Mouse (Mus musculus) stomach, embryonic 15.5 days (tissue): ENCODE data around the gene N4bp2. TPM values are rescaled to one million over a fixed set of nuclear protein-coding genes. Genes with fewer than 3 reads are reported as not detected.

ENCODE experiments used
- ATAC-seq: fragments of 200-750 bp; cut with Nextera tagmentation; 2 replicates; pipeline ENCODE4 v1.8.0; 2017; ENCODE audit warnings: low read depth, moderate number of reproducible peaks, moderate TSS enrichment; ENCODE audit not compliant: insufficient read depth, low FRiP score
- H3K27ac ChIP-seq: fragments of 300-500 bp; sonication (generic); 2 replicates; pipeline ENCODE4 v1.5.1; 2015; ENCODE audit warnings: mild to moderate bottlenecking, inconsistent platforms
- H3K27me3 ChIP-seq: fragments of 300-500 bp; sonication (generic); replicated peaks from 2 replicates; pipeline ENCODE4 v1.6.1; 2015; ENCODE audit warnings: inconsistent platforms
- H3K36me3 ChIP-seq: fragments of 300-500 bp; sonication (generic); 2 replicates; pipeline ENCODE4 v1.6.1; 2015; ENCODE audit warnings: inconsistent platforms
- H3K4me1 ChIP-seq: fragments of 300-500 bp; sonication (generic); 2 replicates; pipeline ENCODE4 v1.6.1; 2015; ENCODE audit warnings: inconsistent platforms
- H3K4me2 ChIP-seq: fragments of 300-500 bp; sonication (generic); 2 replicates; pipeline ENCODE4 v1.6.1; 2015; ENCODE audit warnings: mild to moderate bottlenecking, inconsistent platforms
- H3K4me3 ChIP-seq: fragments of 300-500 bp; sonication (generic); replicated peaks from 2 replicates; pipeline ENCODE4 v1.5.1; 2015; ENCODE audit warnings: inconsistent platforms
- H3K9ac ChIP-seq: fragments of 300-500 bp; sonication (generic); 2 replicates; pipeline ENCODE4 v1.6.1; 2015; ENCODE audit warnings: inconsistent platforms
- H3K9me3 ChIP-seq: fragments of 300-500 bp; sonication (generic); 2 replicates; pipeline ENCODE4 v1.6.1; 2016; ENCODE audit warnings: inconsistent platforms
- WGBS: fragments of 180-500 bp; shearing (Covaris S2); methylation state at CpG from one replicate; pipeline ENCODE4 v1.1.7; 2015; 5-methylcytosine and 5-hydroxymethylcytosine counted together
- polyA plus RNA-seq: library from polyadenylated mRNA; unstranded; fragments of >200 nt; fragmentation: Nextera tagmentation; extraction: Ambion mirVana; gene quantifications from 2 replicates; pipeline ENCODE4 v1.2.1, GENCODE M21; 2015

N4bp2 gene
- polyA plus RNA-seq, 1 experiment from 2014 or later: 22.4 TPM

GRCm38 (mm10) chr5:65794202-65794601, 30.9 kb downstream of the N4bp2 start:
- H3K9me3 ChIP-seq: no peaks in the 10 kb centered on the region
- H3K4me1 ChIP-seq: no peaks in the 10 kb centered on the region
- no peak overlapping the region for H3K27ac ChIP-seq
- H3K27me3 ChIP-seq: no peaks in the 10 kb centered on the region
- no peak overlapping the region for H3K4me2 ChIP-seq
- 85% methylated on average over 3 of the region's 3 CpGs for WGBS
- no peak overlapping the region for H3K9ac ChIP-seq
- ATAC-seq: no peak
- peaks cover 11% of the 10 kb centered on the region; the same call in 1 of the 2 replicates for H3K36me3 ChIP-seq
- no peak overlapping the region for H3K4me3 ChIP-seq

DNA sequence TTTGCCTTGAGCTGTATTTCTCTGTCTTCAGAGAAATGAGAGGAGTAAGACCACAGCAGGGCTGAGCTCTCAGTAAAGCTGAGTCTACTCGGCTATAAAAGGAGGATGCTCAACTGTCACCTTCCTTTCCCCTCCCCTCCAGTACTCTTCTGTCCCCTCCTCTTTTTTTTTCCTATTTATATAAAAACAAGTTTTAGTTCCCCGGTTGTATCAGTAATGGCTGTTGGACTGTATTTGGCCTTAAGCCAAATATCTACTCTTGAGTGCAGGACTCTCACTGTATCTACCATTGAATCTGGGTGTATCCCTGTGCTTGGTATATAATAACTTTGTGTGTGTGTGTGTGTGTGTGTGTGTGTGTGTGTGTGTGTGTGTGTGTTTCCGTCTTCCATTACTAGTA, 31.4 kb downstream of the N4bp2 start:
- no peak overlapping the region for H3K4me2 ChIP-seq
- no peak overlapping the region for H3K9ac ChIP-seq
- WGBS: 65% methylated on average over 3 of the region's 3 CpGs
- H3K27ac ChIP-seq: no peak overlapping the region
- H3K9me3 ChIP-seq: no peaks in the 10 kb centered on the region
- ATAC-seq: no peak
- no peak overlapping the region for H3K4me3 ChIP-seq
- H3K36me3 ChIP-seq: peaks cover 11% of the 10 kb centered on the region; the same call in 1 of the 2 replicates
- H3K4me1 ChIP-seq: no peaks in the 10 kb centered on the region
- H3K27me3 ChIP-seq: no peaks in the 10 kb centered on the region

- Histone ChIP-seq H3K4me3 (no peak overlapping the region), H3K9ac (no peak overlapping the region), H3K36me3 (peaks cover 12% of the 10 kb centered on the region; the same call in 1 of the 2 replicates), H3K27ac (no peak overlapping the region), H3K4me2 (no peak overlapping the region), H3K4me1 (no peaks in the 10 kb centered on the region), H3K9me3 (no peaks in the 10 kb centered on the region), H3K27me3 (no peaks in the 10 kb centered on the region)
- ATAC-seq: no peak; the same call in 1 of the 2 replicates
- 81% methylated on average over 9 of the region's 9 CpGs for WGBS
Observed at GRCm38 (mm10) chr5:65795293-65795993, 32.1 kb downstream of the N4bp2 start.

- Histone ChIP-seq H3K36me3 (peaks cover 11% of the 10 kb centered on the region; the same call in 1 of the 2 replicates), H3K4me3 (no peak overlapping the region), H3K27me3 (no peaks in the 10 kb centered on the region), H3K4me1 (no peaks in the 10 kb centered on the region), H3K9me3 (no peaks in the 10 kb centered on the region), H3K27ac (no peak overlapping the region), H3K4me2 (no peak overlapping the region), H3K9ac (no peak overlapping the region)
- 100% methylated on average over 1 of the region's 1 CpGs for WGBS
- ATAC-seq: no peak
Observed at GRCm38 (mm10) chr5:65795994-65796298, 32.6 kb downstream of the N4bp2 start.

DNA sequence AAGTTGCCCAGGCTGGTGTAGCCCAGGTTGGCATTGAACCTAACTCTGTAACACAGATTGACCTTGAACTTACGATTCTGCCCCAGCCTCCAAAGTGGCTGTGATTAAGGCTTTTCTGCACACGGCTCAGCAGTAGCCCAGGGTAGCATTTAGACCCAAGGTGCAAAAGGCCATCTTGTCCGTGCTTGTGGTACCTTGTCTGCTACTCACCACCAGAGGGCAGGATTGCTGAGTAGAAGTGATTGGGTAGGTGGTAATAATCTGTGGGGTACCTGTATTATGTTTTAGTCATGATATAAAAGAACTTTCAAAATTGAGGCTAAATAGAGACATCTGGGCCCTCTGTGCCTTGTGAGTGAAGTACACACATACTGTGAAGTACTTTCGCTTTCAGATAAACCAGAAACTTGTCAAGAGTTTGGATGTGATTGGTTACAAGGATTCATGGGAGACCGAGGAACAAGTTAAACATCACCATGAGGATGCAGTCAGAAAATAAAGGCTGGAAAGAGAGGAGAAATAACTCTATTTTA, 60.3 kb downstream of the N4bp2 start:
- H3K36me3 ChIP-seq: peaks cover 20% of the 10 kb centered on the region

GRCm38 (mm10) chr5:65826476-65826875, 63.2 kb downstream of the N4bp2 start:
- no peak for ATAC-seq
- H3K9ac ChIP-seq: no peak overlapping the region
- no peaks in the 10 kb centered on the region for H3K27me3 ChIP-seq
- no peak overlapping the region for H3K4me2 ChIP-seq
- 92% methylated on average over 4 of the region's 4 CpGs for WGBS
- peaks cover 11% of the 10 kb centered on the region for H3K36me3 ChIP-seq
- no peaks in the 10 kb centered on the region for H3K4me1 ChIP-seq
- H3K4me3 ChIP-seq: no peak overlapping the region
- H3K27ac ChIP-seq: no peak overlapping the region
- no peaks in the 10 kb centered on the region for H3K9me3 ChIP-seq

More for the DNA sequence above, 60.3 kb downstream of the N4bp2 start:
- no peak for ATAC-seq
- Histone ChIP-seq H3K4me2 (no peak overlapping the region), H3K4me1 (no peaks in the 10 kb centered on the region), H3K9me3 (no peaks in the 10 kb centered on the region), H3K27ac (no peak overlapping the region), H3K27me3 (no peaks in the 10 kb centered on the region), H3K4me3 (no peak overlapping the region), H3K9ac (no peak overlapping the region)
- WGBS: 68% methylated on average over 5 of the region's 5 CpGs

GRCm38 (mm10) chr5:65827102-65827501, 63.8 kb downstream of the N4bp2 start:
- Histone ChIP-seq H3K4me1 (no peaks in the 10 kb centered on the region), H3K27ac (no peak overlapping the region), H3K9ac (no peak overlapping the region), H3K4me3 (no peak overlapping the region), H3K27me3 (no peaks in the 10 kb centered on the region), H3K9me3 (no peaks in the 10 kb centered on the region), H3K36me3 (peaks cover 11% of the 10 kb centered on the region), H3K4me2 (no peak overlapping the region)
- no peak for ATAC-seq
- WGBS: 86% methylated on average over 8 of the region's 8 CpGs

DNA sequence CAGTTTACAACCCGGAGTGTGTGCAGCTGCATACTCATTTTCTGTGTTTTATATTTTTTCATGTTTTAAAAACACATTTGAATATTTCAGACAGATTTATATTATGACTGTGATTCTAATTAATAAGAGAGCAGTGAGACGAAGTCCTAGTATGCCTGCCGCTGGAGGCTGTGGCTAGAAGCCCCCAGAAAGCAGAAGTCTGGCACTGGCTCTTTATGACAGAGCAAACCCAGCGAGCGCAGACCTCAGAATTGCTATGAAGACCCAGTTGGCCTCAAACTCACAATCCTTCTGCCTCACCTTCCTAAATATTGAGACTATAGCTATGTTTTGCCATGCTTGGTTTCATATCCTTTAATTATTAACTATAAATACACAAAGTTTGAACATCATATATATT, 64.9 kb downstream of the N4bp2 start:
- Histone ChIP-seq H3K27ac (no peak overlapping the region), H3K4me3 (no peak overlapping the region), H3K27me3 (no peaks in the 10 kb centered on the region), H3K36me3 (peaks cover 4% of the 10 kb centered on the region; the same call in 1 of the 2 replicates), H3K4me2 (no peak overlapping the region), H3K9ac (no peak overlapping the region), H3K9me3 (no peaks in the 10 kb centered on the region), H3K4me1 (no peaks in the 10 kb centered on the region)
- 89% methylated on average over 5 of the region's 5 CpGs for WGBS
- no peak for ATAC-seq

- no peak for ATAC-seq
- no peak overlapping the region for H3K4me2 ChIP-seq
- H3K27ac ChIP-seq: no peak overlapping the region
Observed at GRCm38 (mm10) chr5:65829059-65829458, 65.7 kb downstream of the N4bp2 start.

DNA sequence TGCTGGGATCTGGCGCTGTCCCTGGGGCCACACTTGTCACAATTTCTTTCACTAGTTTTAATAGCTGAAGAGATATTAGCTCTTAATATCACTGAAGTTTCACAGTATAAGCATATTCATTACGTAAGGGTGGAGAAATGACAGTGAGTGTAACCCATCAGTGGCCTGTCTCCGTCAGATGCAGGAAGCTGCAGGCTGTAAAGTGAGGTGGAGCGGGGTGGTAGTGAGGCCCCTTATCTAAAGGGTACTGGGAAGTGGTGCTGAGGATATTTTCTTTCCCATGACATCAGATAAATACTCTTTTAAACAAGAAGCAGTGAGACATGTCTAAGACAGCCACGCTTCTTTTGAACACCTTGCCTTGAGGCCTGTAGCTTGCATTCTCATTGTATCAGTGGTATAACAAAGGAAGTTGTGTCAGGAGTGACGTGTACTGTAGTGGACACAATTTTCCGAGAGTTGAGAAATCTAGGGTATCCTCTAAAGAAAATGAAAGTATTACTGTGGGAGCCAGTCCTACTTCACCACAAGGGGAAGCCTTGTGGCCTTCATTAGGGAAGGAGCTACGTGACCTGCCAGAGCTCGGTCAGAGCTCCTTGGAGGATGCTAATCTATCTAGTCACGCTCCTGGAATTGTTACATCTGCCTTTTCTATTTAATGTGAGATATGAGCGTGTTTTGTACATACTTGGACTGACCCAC, 68.7 kb downstream of the N4bp2 start:
- Histone ChIP-seq H3K4me3 (no peak overlapping the region), H3K36me3 (no peaks in the 10 kb centered on the region), H3K27ac (no peak overlapping the region), H3K9ac (no peak overlapping the region), H3K4me2 (no peak overlapping the region), H3K9me3 (no peaks in the 10 kb centered on the region), H3K4me1 (no peaks in the 10 kb centered on the region), H3K27me3 (no peaks in the 10 kb centered on the region)
- no peak for ATAC-seq
- 82% methylated on average over 11 of the region's 11 CpGs for WGBS

More at GRCm38 (mm10) chr5:65829059-65829458, 65.7 kb downstream of the N4bp2 start:
- Histone ChIP-seq H3K4me3 (no peak overlapping the region), H3K36me3 (peaks cover 4% of the 10 kb centered on the region; the same call in 1 of the 2 replicates), H3K27me3 (no peaks in the 10 kb centered on the region), H3K9ac (no peak overlapping the region), H3K9me3 (no peaks in the 10 kb centered on the region), H3K4me1 (no peaks in the 10 kb centered on the region)
- WGBS: 52% methylated on average over 2 of the region's 2 CpGs

- WGBS: 76% methylated on average over 3 of the region's 3 CpGs
- Histone ChIP-seq H3K9ac (no peak overlapping the region), H3K4me2 (no peak overlapping the region), H3K36me3 (no peaks in the 10 kb centered on the region), H3K4me3 (no peak overlapping the region), H3K4me1 (no peaks in the 10 kb centered on the region), H3K27ac (no peak overlapping the region), H3K27me3 (no peaks in the 10 kb centered on the region), H3K9me3 (no peaks in the 10 kb centered on the region)
- no peak for ATAC-seq
Observed at GRCm38 (mm10) chr5:65833092-65833491, 69.8 kb downstream of the N4bp2 start.

DNA sequence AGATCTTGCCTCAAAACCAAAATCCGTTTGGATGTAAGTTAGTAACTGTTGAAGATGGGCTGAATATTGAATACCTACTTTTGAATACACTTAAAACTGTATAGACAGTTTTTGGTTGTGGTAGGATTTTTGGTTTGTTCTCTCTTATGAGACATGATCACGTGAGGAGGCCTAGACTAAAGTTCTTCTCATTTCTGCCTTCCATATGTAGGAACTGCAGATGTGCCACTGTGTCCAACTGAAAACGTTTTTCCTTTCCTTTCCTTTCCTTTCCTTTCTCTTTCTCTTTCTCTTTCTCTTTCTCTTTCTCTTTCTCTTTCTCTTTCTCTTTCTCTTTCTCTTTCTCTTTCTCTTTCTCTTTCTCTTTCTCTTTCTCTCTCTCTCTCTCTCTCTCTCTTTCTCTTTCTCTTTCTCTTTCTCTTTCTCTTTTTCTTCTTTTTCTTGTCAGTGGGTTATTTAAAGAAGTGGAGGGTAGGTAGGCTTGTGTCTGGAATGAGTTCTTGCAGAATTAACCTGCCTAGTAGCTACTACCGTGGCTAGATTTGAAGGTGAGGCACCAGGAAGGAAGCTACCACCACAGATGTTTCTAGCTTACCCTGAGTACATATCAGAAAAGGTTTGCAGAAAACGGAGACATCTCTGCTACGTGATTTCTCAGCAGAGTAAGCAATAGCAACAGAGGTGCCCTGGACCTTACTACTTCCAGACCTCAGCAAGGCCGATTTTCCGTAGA, 70.6 kb downstream of the N4bp2 start:
- WGBS: 89% methylated on average over 8 of the region's 8 CpGs
- H3K4me1 ChIP-seq: no peaks in the 10 kb centered on the region
- H3K9me3 ChIP-seq: no peaks in the 10 kb centered on the region
- no peak overlapping the region for H3K27ac ChIP-seq
- no peaks in the 10 kb centered on the region for H3K27me3 ChIP-seq
- ATAC-seq: no peak
- H3K4me2 ChIP-seq: no peak overlapping the region
- H3K4me3 ChIP-seq: no peak overlapping the region
- no peak overlapping the region for H3K9ac ChIP-seq
- H3K36me3 ChIP-seq: no peaks in the 10 kb centered on the region
